Mouse (Mus musculus) activated CD4-positive, CD25-positive, alpha-beta regulatory T cell, adult 4 months (primary cell): ENCODE measurements around the gene Slamf9. TPM values are rescaled to one million over a fixed set of nuclear protein-coding genes. Genes with fewer than 3 reads are reported as not detected.

Experiments
- ATAC-seq: one replicate; pipeline ENCODE4 v1.8.0; 2017
- polyA plus RNA-seq, 2 experiments: library from polyadenylated mRNA; unstranded; fragments of 100-300 nt; shearing (Covaris generic); gene quantifications; one replicate each; pipeline ENCODE4 v1.2.1; 2017

The Slamf9 gene
- polyA plus RNA-seq, 2 experiments from 2014 or later = 0.25 TPM; not detected in 1

GRCm38 (mm10) chr1:172462534-172462933, 12.6 kb upstream of the Slamf9 start:
- ATAC-seq = no peak

- ATAC-seq = no peak
These were observed 11.5 kb upstream of the Slamf9 start for GRCm38 (mm10) chr1:172463387-172464333.

- no peak for ATAC-seq
These were observed 6.8 kb upstream of the Slamf9 start for GRCm38 (mm10) chr1:172468301-172468877.

- no peak for ATAC-seq
These were observed 5.8 kb upstream of the Slamf9 start for GRCm38 (mm10) chr1:172469373-172469772.

GRCm38 (mm10) chr1:172469810-172470448, 5.2 kb upstream of the Slamf9 start:
- ATAC-seq = no peak

- no peak for ATAC-seq
These were observed 2.2 kb upstream of the Slamf9 start for GRCm38 (mm10) chr1:172472909-172473308.

GRCm38 (mm10) chr1:172474196-172474595, 962 bp upstream of the Slamf9 start:
- ATAC-seq = no peak

GRCm38 (mm10) chr1:172478020-172478419, 2.9 kb downstream of the Slamf9 start:
- no peak for ATAC-seq

GRCm38 (mm10) chr1:172480376-172480775, 5.2 kb downstream of the Slamf9 start:
- no peak for ATAC-seq

- no peak for ATAC-seq
These were observed 6.0 kb downstream of the Slamf9 start for GRCm38 (mm10) chr1:172481111-172481510.

GRCm38 (mm10) chr1:172481540-172482280, 6.6 kb downstream of the Slamf9 start, which contains the start of gene Igsf9:
Gene Igsf9, plus strand, starts transcription at chr1:172481788.
- peak; percentile 78 for ATAC-seq

- no peak for ATAC-seq
These were observed 7.6 kb downstream of the Slamf9 start for GRCm38 (mm10) chr1:172482518-172483360.

- ATAC-seq = no peak
These were observed 8.2 kb downstream of the Slamf9 start for GRCm38 (mm10) chr1:172483361-172483660.

- no peak for ATAC-seq
These were observed 9.1 kb downstream of the Slamf9 start for GRCm38 (mm10) chr1:172484236-172484635.

GRCm38 (mm10) chr1:172484671-172485070, 9.5 kb downstream of the Slamf9 start:
- no peak for ATAC-seq

- no peak for ATAC-seq
These were observed 10.7 kb downstream of the Slamf9 start for GRCm38 (mm10) chr1:172485821-172486220.

GRCm38 (mm10) chr1:172486236-172486635, 11.1 kb downstream of the Slamf9 start:
- ATAC-seq = no peak

GRCm38 (mm10) chr1:172486651-172487050, 11.5 kb downstream of the Slamf9 start:
- no peak for ATAC-seq

GRCm38 (mm10) chr1:172487859-172488258, 12.7 kb downstream of the Slamf9 start:
- no peak for ATAC-seq

- ATAC-seq = no peak
These were observed 13.7 kb downstream of the Slamf9 start for GRCm38 (mm10) chr1:172488831-172489230.

GRCm38 (mm10) chr1:172489585-172490250, 14.6 kb downstream of the Slamf9 start:
- ATAC-seq = no peak
